Mouse (Mus musculus) embryonic facial prominence, embryonic 15.5 days (tissue): ENCODE data around the gene Foxj2. TPM values are rescaled to one million over a fixed set of nuclear protein-coding genes. Genes with fewer than 3 reads are reported as not detected.
A peak's percentile ranks its signal among the peaks of the same experiment; 100 is the strongest.

ENCODE experiments used
- ATAC-seq: fragments of 200-750 bp; cut with Nextera tagmentation; 2 replicates; pipeline ENCODE4 v1.8.0; 2017; ENCODE audit warnings: low read depth, moderate TSS enrichment; ENCODE audit not compliant: insufficient number of reproducible peaks, low FRiP score, low TSS enrichment
- H3K27ac ChIP-seq: fragments of 300-500 bp; sonication (generic); replicated peaks from 2 replicates; pipeline ENCODE4 v1.5.1; 2015; ENCODE audit warnings: mild to moderate bottlenecking, inconsistent platforms
- H3K27me3 ChIP-seq: fragments of 300-500 bp; sonication (generic); 2 replicates; pipeline ENCODE4 v1.6.1; 2015; ENCODE audit warnings: inconsistent platforms
- H3K36me3 ChIP-seq: fragments of 300-500 bp; sonication (generic); 2 replicates; pipeline ENCODE4 v1.6.1; 2015; ENCODE audit warnings: mild to moderate bottlenecking, inconsistent platforms
- H3K4me1 ChIP-seq: fragments of 300-500 bp; sonication (generic); 2 replicates; pipeline ENCODE4 v1.6.1; 2015; ENCODE audit warnings: inconsistent platforms
- H3K4me2 ChIP-seq: fragments of 300-500 bp; sonication (generic); replicated peaks from 2 replicates; pipeline ENCODE4 v1.6.1; 2015; ENCODE audit warnings: mild to moderate bottlenecking, inconsistent platforms
- H3K4me3 ChIP-seq: fragments of 300-500 bp; sonication (generic); replicated peaks from 2 replicates; pipeline ENCODE4 v1.5.1; 2015; ENCODE audit warnings: mild to moderate bottlenecking, inconsistent platforms
- H3K9ac ChIP-seq: fragments of 300-500 bp; sonication (generic); 2 replicates; pipeline ENCODE4 v1.6.1; 2015; ENCODE audit warnings: inconsistent platforms
- H3K9me3 ChIP-seq: fragments of 300-500 bp; sonication (generic); replicated peaks from 2 replicates; pipeline ENCODE4 v1.6.1; 2016; ENCODE audit warnings: inconsistent platforms
- WGBS: fragments of 180-500 bp; shearing (Covaris S2); methylation state at CpG from one replicate; pipeline ENCODE4 v1.1.7; 2015; 5-methylcytosine and 5-hydroxymethylcytosine counted together
- polyA plus RNA-seq: library from polyadenylated mRNA; unstranded; fragments of >200 nt; fragmentation: Nextera tagmentation; extraction: Ambion mirVana; gene quantifications from 2 replicates; pipeline ENCODE4 v1.2.1, GENCODE M21; 2015

Foxj2 gene
- polyA plus RNA-seq, 1 experiment from 2014 or later = 8.3 TPM

DNA sequence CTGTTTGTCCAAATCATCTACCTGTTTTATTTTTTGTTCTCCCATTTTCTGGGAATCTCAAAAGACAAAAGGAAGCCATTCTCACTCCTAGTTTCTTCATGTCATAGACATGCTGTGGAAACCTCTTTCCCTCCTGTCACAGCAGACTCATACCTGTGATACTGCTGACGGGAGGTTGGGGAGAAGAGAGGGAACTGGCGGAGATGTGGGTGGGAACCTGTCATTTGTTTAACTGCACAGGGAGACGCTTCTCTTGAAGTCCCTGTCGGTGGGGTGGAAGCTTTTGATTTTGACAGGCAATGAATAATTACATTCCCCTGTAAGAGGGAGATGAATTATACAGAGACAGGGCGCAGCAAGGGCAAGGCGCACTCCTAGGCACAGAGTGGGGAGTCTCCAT lies 24.0 kb downstream of the Foxj2 start:
- 65% methylated on average over 6 of the region's 6 CpGs for WGBS
- Histone ChIP-seq H3K4me3 (no peak overlapping the region), H3K4me2 (no peak overlapping the region), H3K36me3 (peaks cover 63% of the 10 kb centered on the region), H3K4me1 (no peaks in the 10 kb centered on the region), H3K9ac (no peak overlapping the region), H3K27ac (no peak overlapping the region), H3K9me3 (no peaks in the 10 kb centered on the region), H3K27me3 (no peaks in the 10 kb centered on the region)
- ATAC-seq = no peak

DNA sequence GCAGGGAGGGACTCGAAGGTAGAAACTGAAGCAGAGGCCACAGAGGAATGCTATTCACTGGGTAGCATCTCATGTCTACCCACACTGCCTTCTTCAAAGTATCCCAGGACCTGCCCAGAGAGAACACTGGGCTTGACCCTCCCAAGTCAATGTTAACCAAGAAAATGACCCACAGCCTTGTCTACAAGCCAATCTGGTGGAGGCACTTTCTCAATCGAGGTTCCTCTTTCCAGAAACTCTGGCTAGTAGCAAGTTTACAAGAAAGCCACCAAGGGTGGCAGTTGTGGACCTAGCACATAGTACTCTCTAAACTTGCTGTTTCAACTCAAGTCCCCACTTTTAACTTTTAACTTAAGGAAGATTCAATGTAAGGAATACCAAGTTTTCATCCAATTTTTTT lies 33.0 kb downstream of the Foxj2 start:
- Histone ChIP-seq H3K27ac (no peak overlapping the region), H3K9ac (no peak overlapping the region), H3K36me3 (no peaks in the 10 kb centered on the region), H3K4me1 (no peaks in the 10 kb centered on the region), H3K9me3 (no peaks in the 10 kb centered on the region), H3K27me3 (no peaks in the 10 kb centered on the region), H3K4me2 (no peak overlapping the region), H3K4me3 (no peak overlapping the region)
- ATAC-seq = no peak
- WGBS = 68% methylated on average over 2 of the region's 2 CpGs

DNA sequence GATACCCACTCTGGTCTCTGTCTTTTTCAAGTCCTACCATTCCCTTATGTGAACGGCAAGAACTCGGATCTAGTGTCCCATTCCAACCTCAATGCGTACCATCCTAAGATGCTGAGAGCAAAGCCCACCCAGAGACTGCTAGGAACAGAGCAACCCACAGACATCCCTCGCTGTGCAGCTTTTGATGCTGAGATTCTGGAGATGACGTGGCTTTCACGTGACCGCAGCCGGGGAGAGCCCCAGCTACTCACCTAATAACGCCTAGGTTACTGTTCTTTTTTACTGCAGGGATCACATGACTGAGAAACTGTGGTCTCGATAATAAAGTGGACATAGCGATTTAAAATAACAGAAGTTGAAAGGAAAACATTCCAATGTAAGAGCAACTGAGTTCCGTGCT lies 34.8 kb downstream of the Foxj2 start:
- Histone ChIP-seq H3K36me3 (no peaks in the 10 kb centered on the region), H3K27me3 (no peaks in the 10 kb centered on the region), H3K27ac (no peak overlapping the region), H3K4me3 (no peak overlapping the region), H3K4me1 (no peaks in the 10 kb centered on the region), H3K9ac (no peak overlapping the region), H3K4me2 (no peak overlapping the region), H3K9me3 (no peaks in the 10 kb centered on the region)
- 82% methylated on average over 12 of the region's 12 CpGs for WGBS
- no peak for ATAC-seq

DNA sequence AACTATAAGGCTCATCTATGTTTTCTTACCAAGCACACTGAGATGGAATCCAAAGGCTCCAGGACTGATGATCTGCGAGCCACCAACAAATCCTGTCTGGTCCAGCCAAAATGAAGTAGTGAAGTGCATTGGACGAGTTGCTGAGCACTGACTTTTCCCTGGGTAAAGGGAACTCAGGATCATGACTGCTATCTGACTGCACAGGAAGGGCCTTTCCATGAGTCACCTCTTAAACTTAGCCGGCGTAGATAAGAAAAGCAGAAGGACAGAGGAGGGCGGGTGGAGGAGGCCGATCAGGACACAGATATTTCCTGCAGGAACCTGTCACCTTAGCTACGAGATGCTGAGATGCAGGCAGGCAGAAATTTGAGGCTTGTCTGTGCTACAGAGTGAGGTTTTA lies 36.2 kb downstream of the Foxj2 start, which contains the start of gene C3ar1:
Gene C3ar1 (minus strand): TSS at position 207 of the 400 bp plus-strand sequence.
- Histone ChIP-seq H3K4me3 (no peak within 1 kb of the TSS), H3K27ac (no peak within 1 kb of the TSS), H3K9ac (no peak within 1 kb of the TSS), H3K27me3 (no peaks in the 10 kb centered on the region), H3K9me3 (no peaks in the 10 kb centered on the region), H3K4me1 (no peaks in the 10 kb centered on the region), H3K36me3 (no peaks in the 10 kb centered on the region), H3K4me2 (no peak within 1 kb of the TSS)
- WGBS = 75% methylated on average over 7 of the region's 7 CpGs
- ATAC-seq = no peak

DNA sequence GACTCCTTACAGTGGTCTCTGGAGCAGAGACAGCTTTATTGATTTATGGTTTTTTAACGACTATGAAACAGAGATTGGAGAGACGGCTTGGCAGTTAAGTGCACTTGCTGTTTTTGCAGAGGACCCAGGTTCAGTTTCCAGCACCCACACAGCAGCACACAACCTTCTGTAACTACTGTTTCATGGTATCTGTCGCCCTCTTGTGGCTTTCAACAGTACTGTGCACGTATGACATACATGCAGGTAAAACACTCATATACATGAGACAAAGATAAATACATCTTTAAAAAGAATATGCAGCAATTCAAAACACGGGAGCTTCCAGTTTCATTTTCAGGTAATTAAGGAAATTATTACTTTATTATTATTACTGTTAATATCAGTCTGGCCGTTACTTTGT lies 42.7 kb downstream of the Foxj2 start:
- no peaks in the 10 kb centered on the region for H3K27me3 ChIP-seq
- no peaks in the 10 kb centered on the region for H3K36me3 ChIP-seq
- no peak overlapping the region for H3K27ac ChIP-seq
- no peak overlapping the region for H3K4me2 ChIP-seq
- WGBS = 83% methylated on average over 6 of the region's 6 CpGs
- H3K4me1 ChIP-seq = no peaks in the 10 kb centered on the region
- no peak overlapping the region for H3K4me3 ChIP-seq
- no peak overlapping the region for H3K9ac ChIP-seq
- ATAC-seq = no peak
- peaks cover 6% of the 10 kb centered on the region; the same call in 1 of the 2 replicates for H3K9me3 ChIP-seq

DNA sequence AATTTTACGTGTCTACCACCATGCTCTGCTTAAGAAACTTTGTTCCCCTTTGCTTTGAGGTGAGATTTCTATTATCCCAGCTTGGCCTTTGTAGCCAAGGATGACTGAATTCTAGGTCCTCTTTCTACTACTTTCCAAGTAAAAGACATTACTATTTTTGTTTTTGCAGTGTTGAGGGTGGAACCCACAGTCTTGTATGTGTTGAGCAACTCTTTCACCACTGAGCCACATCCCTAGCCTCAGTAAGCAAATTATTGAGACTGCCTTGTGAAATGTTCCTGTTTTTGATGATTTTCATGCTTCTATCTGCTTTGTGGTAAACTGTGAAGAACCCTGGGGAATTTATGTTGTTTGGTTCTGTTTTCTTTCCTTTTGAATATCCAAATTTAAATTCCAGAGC lies 43.2 kb downstream of the Foxj2 start:
- Histone ChIP-seq H3K4me2 (no peak overlapping the region), H3K36me3 (no peaks in the 10 kb centered on the region), H3K9me3 (peaks cover 6% of the 10 kb centered on the region; the same call in 1 of the 2 replicates), H3K9ac (no peak overlapping the region), H3K4me3 (no peak overlapping the region), H3K27me3 (no peaks in the 10 kb centered on the region), H3K4me1 (no peaks in the 10 kb centered on the region), H3K27ac (no peak overlapping the region)
- 97% methylated on average over 1 of the region's 1 CpGs for WGBS
- ATAC-seq = no peak

DNA sequence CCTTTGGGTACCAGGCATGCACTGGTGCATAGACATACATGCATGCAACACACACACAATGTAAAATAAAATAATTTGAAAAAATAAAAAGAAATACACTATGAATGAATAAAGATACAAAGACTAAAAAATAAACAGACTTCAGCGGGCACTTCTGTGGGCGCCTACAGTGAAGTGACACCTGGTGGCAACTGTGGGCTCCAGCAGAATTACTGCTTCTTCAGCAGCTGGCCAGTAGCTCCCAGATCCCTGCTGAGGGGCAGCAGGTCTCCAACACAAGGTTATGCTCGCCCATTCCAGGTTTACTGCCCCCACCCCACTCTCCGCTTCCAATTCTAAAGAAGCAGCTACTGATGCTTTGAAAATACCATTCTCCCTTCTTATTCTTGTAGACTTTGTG lies 48.2 kb downstream of the Foxj2 start:
- Histone ChIP-seq H3K27me3 (no peaks in the 10 kb centered on the region), H3K4me1 (no peaks in the 10 kb centered on the region), H3K9ac (no peak overlapping the region), H3K9me3 (no peaks in the 10 kb centered on the region), H3K4me3 (no peak overlapping the region), H3K27ac (no peak overlapping the region), H3K36me3 (no peaks in the 10 kb centered on the region), H3K4me2 (no peak overlapping the region)
- WGBS = 68% methylated on average over 4 of the region's 4 CpGs
- no peak for ATAC-seq

DNA sequence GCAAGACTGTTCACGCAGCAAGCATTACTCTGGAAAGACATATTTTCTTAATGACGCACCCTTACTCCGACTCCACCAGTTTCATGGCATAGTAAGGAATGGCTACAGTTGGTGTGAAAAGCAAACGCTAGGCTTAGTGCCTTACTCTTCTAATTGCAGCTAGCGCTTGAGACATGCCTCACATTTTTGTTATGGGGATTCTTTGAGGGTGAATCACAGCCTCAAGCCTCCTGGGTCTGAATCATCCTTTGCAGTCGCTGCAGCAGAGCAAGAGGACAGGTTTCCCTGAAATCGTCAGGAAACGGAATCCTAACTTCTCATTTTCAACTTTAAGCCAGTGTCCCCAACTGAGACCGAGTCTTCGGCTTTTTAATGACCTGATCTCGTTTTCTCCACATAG lies 50.1 kb downstream of the Foxj2 start:
- Histone ChIP-seq H3K9me3 (no peaks in the 10 kb centered on the region), H3K36me3 (no peaks in the 10 kb centered on the region), H3K9ac (no peak overlapping the region), H3K4me2 (no peak overlapping the region), H3K4me1 (no peaks in the 10 kb centered on the region), H3K27ac (no peak overlapping the region), H3K4me3 (no peak overlapping the region), H3K27me3 (no peaks in the 10 kb centered on the region)
- ATAC-seq = no peak
- 61% methylated on average over 11 of the region's 11 CpGs for WGBS

DNA sequence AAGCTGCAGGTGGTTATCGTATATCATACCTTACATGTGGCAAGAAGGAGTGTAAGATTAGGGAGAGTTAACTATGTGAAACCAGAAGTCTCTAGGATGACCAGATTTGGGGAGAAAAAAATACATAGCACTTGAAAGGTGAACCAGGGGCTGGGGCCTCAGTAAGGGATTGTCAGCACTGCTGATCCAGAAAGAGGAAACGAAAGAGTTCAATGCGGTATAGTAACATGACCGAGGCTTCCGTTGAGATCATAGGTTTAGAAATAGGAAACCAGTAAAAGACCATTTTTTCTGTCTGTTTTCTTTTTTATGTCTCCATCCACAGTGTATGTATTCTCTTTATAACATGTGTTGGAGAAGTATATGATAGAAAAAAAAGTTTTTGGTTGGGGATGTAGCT lies 53.1 kb downstream of the Foxj2 start:
- no peak overlapping the region for H3K4me2 ChIP-seq
- H3K27me3 ChIP-seq = no peaks in the 10 kb centered on the region
- H3K4me3 ChIP-seq = no peak overlapping the region
- ATAC-seq = no peak
- 90% methylated on average over 5 of the region's 5 CpGs for WGBS
- H3K36me3 ChIP-seq = 0 out of 2 replicates have a peak, but pooled peaks cover 6% of the 10 kb centered on the region
- no peak overlapping the region for H3K9ac ChIP-seq
- no peak overlapping the region for H3K27ac ChIP-seq
- peaks cover 13% of the 10 kb centered on the region for H3K4me1 ChIP-seq
- no peaks in the 10 kb centered on the region for H3K9me3 ChIP-seq

DNA sequence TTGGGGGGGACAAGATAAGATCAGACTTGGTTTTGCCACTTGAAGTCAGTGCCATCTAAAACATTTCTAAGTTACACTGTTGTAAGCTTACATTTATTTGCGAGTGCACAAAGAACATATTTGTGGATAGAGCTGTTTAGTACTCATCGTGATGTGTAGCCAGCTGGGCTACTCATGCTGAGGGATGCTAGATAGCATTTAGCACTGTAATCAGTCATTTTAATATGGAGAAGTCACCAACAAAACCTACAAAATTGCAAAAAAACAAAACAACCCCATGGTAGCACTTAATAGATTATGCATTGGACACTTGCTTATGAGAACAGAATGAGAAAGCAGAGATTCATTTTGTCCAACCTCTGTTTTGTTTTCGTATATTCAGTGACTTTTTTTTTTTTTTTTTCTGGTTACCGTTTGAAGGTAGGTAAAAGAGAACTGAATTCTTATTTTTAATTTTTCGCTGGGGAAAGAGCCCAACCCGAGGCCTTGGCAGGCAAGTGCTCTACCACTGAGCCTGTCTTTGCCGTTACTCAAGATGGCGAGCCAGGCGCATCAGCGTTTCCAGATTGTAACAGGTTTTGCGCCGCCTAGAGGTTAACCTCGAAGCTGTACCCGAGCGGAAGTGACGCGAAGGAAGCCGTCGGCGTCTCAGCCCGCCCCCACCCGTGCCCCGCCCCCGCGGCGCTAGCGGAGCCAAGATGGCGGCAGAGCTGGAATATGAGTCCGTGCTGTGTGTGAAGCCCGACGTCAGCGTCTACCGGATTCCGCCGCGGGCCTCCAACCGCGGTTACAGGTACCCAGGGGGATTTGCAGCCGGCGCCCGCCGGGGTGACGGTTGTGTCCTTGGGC lies 54.4 kb downstream of the Foxj2 start, which contains the start of gene Necap1:
Gene Necap1 (plus strand): TSS at position 604 of the 849 bp plus-strand sequence.
- Histone ChIP-seq H3K4me2 (peak within 1 kb of the TSS; percentile 50), H3K9ac (peak within 1 kb of the TSS; percentile 89), H3K27me3 (no peaks in the 10 kb centered on the region), H3K9me3 (no peaks in the 10 kb centered on the region), H3K36me3 (0 out of 2 replicates have a peak, but pooled peaks cover 6% of the 10 kb centered on the region), H3K4me3 (peak within 1 kb of the TSS; percentile 91), H3K4me1 (peaks cover 13% of the 10 kb centered on the region), H3K27ac (peak within 1 kb of the TSS; percentile 91)
- peak; percentile 96 for ATAC-seq
- WGBS = 6% methylated on average over 43 of the region's 43 CpGs

DNA sequence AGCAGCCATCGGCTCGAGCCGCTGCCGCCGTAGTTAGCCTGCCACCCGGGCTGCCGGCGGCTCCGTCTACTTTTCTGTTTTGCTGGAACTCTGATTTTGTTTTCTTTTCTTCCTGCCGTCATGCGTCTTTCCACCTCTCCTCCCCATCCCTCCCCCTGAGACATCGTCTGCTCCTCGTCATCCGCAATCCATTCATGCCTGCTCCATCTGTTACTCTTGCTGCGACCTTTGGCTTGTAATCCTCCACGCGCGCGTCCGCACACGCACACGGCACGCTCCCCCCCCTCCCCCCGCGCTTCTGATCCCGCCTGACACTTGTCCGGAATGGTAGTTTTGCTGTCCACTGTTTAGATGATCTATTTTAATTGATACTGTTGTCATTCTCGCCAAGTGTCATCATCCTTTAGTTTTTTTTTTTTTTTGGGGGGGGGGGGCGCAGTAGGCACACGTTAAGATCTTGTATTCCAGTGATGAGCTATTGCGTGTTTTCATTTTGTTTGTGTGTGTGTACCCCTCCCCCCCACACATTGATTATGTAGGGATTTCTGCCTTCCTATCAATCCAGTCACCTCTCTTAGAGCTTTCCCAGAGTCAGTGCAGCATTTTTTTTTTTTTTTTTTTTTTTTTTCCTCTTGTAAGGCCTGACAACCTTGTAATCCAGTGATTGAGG lies 55.1 kb downstream of the Foxj2 start:
- no peaks in the 10 kb centered on the region for H3K9me3 ChIP-seq
- peak; percentile 62; the same call in 1 of the 2 replicates for ATAC-seq
- peaks cover 12% of the 10 kb centered on the region; the same call in 1 of the 2 replicates for H3K36me3 ChIP-seq
- H3K27ac ChIP-seq = peak overlapping the region; percentile 91
- peak overlapping the region; percentile 89 for H3K9ac ChIP-seq
- peak overlapping the region; percentile 50 for H3K4me2 ChIP-seq
- peak overlapping the region; percentile 91 for H3K4me3 ChIP-seq
- WGBS = under 1% methylated on average over 31 of the region's 31 CpGs
- peaks cover 13% of the 10 kb centered on the region for H3K4me1 ChIP-seq
- H3K27me3 ChIP-seq = no peaks in the 10 kb centered on the region
